Mouse (Mus musculus) thymus, adult 2 months (tissue): ENCODE results near the gene Med7. TPM values are rescaled to one million over a fixed set of nuclear protein-coding genes. Genes with fewer than 3 reads are reported as not detected.

Experiments
- DNase-seq: peaks from one replicate; pipeline ENCODE4 v3.0.0; 2021
- H3K27ac ChIP-seq: fragments of 200-500 bp; 2 replicates; pipeline ENCODE4 v1.5.1; 2012; ENCODE audit warnings: low read length, control low read depth; ENCODE audit not compliant: control insufficient read depth, insufficient read depth
- H3K27me3 ChIP-seq: fragments of 200-500 bp; 2 replicates; pipeline ENCODE4 v1.6.1; 2012; ENCODE audit warnings: mild to moderate bottlenecking, low read length, moderate library complexity, mixed read lengths; ENCODE audit not compliant: control insufficient read depth, insufficient read depth
- H3K36me3 ChIP-seq: fragments of 200-500 bp; 2 replicates; pipeline ENCODE4 v1.6.1; 2012; ENCODE audit warnings: mild to moderate bottlenecking, low read length, moderate library complexity; ENCODE audit not compliant: control insufficient read depth, insufficient read depth
- H3K4me1 ChIP-seq: fragments of 200-500 bp; replicated peaks from 2 replicates; pipeline ENCODE4 v1.6.1; 2012; ENCODE audit warnings: low read length; ENCODE audit not compliant: control insufficient read depth, insufficient read depth
- H3K4me3 ChIP-seq: fragments of 200-500 bp; 2 replicates; pipeline ENCODE4 v1.5.1; 2012; ENCODE audit warnings: mild to moderate bottlenecking, low read length, control low read depth, moderate library complexity; ENCODE audit not compliant: control insufficient read depth, insufficient read depth
- CTCF ChIP-seq: fragments of 200-500 bp; IDR thresholded peaks from 2 replicates; pipeline ENCODE4 v1.5.1; 2012; ENCODE audit warnings: mild to moderate bottlenecking, control low read depth, low read length, moderate library complexity, borderline replicate concordance; ENCODE audit not compliant: control insufficient read depth, poor library complexity, insufficient read depth; ENCODE audit errors: extremely low read depth
- POLR2A ChIP-seq: fragments of 200-500 bp; IDR thresholded peaks from 2 replicates; pipeline ENCODE4 v1.6.1; 2012; ENCODE audit warnings: mild to moderate bottlenecking, low read length, control low read depth, moderate library complexity; ENCODE audit not compliant: control insufficient read depth, poor library complexity, insufficient read depth; ENCODE audit errors: extremely low read depth
- WGBS: fragments of 180-500 bp; shearing (Covaris S2); methylation state at CpG from one replicate; pipeline ENCODE4 v1.1.7; 2018; 5-methylcytosine and 5-hydroxymethylcytosine counted together
- polyA plus RNA-seq: library from polyadenylated mRNA; depleted of rRNA; stranded (reverse); fragments of >200 nt; gene quantifications from 2 replicates; pipeline ENCODE4 v1.2.3, GENCODE M21; 2012; rRNA removed

Gene Med7
- polyA plus RNA-seq, result 26.2 and 28.2 TPM in 2 replicates

GRCm38 (mm10) chr11:46436760-46437458 lies at the start of gene Med7:
Gene Med7, plus strand, starts transcription at chr11:46436925.
- Histone ChIP-seq H3K4me1 (peaks cover 5% of the 10 kb centered on the region), H3K36me3 (peaks cover 10% of the 10 kb centered on the region; the same call in 1 of the 2 replicates), H3K27me3 (no peaks in the 10 kb centered on the region), H3K4me3 (peak within 1 kb of the TSS; percentile 94), H3K27ac (peak within 1 kb of the TSS; percentile 70)
- peak; percentile 88 for TF ChIP-seq POLR2A
- no peak for TF ChIP-seq CTCF
- peak; percentile 92 for DNase-seq
- WGBS, result under 1% methylated on average over 59 of the region's 59 CpGs

GRCm38 (mm10) chr11:46387061-46387460 lies 49.7 kb upstream of the Med7 start:
- peak overlapping the region; percentile 40; the same call in 1 of the 2 replicates for H3K27ac ChIP-seq
- peak overlapping the region; percentile 46 for H3K4me3 ChIP-seq
- H3K36me3 ChIP-seq, result peaks cover 21% of the 10 kb centered on the region
- H3K4me1 ChIP-seq, result peaks cover 50% of the 10 kb centered on the region
- DNase-seq, result no peak
- H3K27me3 ChIP-seq, result no peaks in the 10 kb centered on the region
- TF ChIP-seq POLR2A (no peak), CTCF (no peak)
- WGBS, result 88% methylated on average over 8 of the region's 8 CpGs

- TF ChIP-seq CTCF (no peak), POLR2A (no peak)
- H3K4me3 ChIP-seq, result peak overlapping the region; percentile 95
- DNase-seq, result no peak
- H3K27me3 ChIP-seq, result no peaks in the 10 kb centered on the region
- peaks cover 47% of the 10 kb centered on the region for H3K4me1 ChIP-seq
- WGBS, result 7% methylated on average over 6 of the region's 6 CpGs
- peak overlapping the region; percentile 86 for H3K27ac ChIP-seq
- H3K36me3 ChIP-seq, result peaks cover 21% of the 10 kb centered on the region
Measured at GRCm38 (mm10) chr11:46388438-46388837, 48.3 kb upstream of the Med7 start.

- peak; percentile 78 for DNase-seq
- Histone ChIP-seq H3K4me3 (peak within 1 kb of the TSS; percentile 95), H3K27me3 (no peaks in the 10 kb centered on the region), H3K27ac (peak within 1 kb of the TSS; percentile 95), H3K36me3 (peaks cover 14% of the 10 kb centered on the region), H3K4me1 (peaks cover 48% of the 10 kb centered on the region)
- WGBS, result 14% methylated on average over 13 of the region's 13 CpGs
- TF ChIP-seq CTCF (no peak), POLR2A (peak; percentile 86)
Measured at GRCm38 (mm10) chr11:46389336-46390117, 47.2 kb upstream of the Med7 start, which contains the start of gene Itk. Gene Itk, minus strand, starts transcription at chr11:46389515.

- H3K36me3 ChIP-seq, result peaks cover 4% of the 10 kb centered on the region
- no peak overlapping the region for H3K4me3 ChIP-seq
- TF ChIP-seq CTCF, result no peak
- no peak for TF ChIP-seq POLR2A
- H3K27me3 ChIP-seq, result no peaks in the 10 kb centered on the region
- WGBS, result 40% methylated on average over 3 of the region's 3 CpGs
- H3K27ac ChIP-seq, result peak overlapping the region; percentile 95
- H3K4me1 ChIP-seq, result peaks cover 49% of the 10 kb centered on the region
- DNase-seq, result no peak
Measured at GRCm38 (mm10) chr11:46390621-46391020, 46.1 kb upstream of the Med7 start.

- Histone ChIP-seq H3K36me3 (no peaks in the 10 kb centered on the region), H3K27me3 (no peaks in the 10 kb centered on the region), H3K4me3 (no peak overlapping the region), H3K27ac (no peak overlapping the region), H3K4me1 (peaks cover 49% of the 10 kb centered on the region)
- no peak for TF ChIP-seq POLR2A
- TF ChIP-seq CTCF, result no peak
- 74% methylated on average over 7 of the region's 7 CpGs for WGBS
- no peak for DNase-seq
Measured at GRCm38 (mm10) chr11:46392890-46393289, 43.8 kb upstream of the Med7 start.
